Mouse (Mus musculus) urinary bladder, postnatal 10 days (tissue): ENCODE data around the gene Mlx.
A peak's percentile ranks its signal among the peaks of the same experiment; 100 is the strongest.

Experiments used
- DNase-seq: peaks from one replicate; pipeline ENCODE4 v3.0.0; 2022; ENCODE audit warnings: low spot score

Gene Mlx

GRCm38 (mm10) chr11:101065002-101065401 lies 22.1 kb upstream of the Mlx start:
- DNase-seq, result no peak

GRCm38 (mm10) chr11:101066549-101067412 lies 20.3 kb upstream of the Mlx start:
- DNase-seq, result no peak

- DNase-seq, result peak; percentile 85
These were observed 17.5 kb upstream of the Mlx start, which contains the start of gene Naglu for GRCm38 (mm10) chr11:101069391-101070188. TSS of gene Naglu (plus strand) at chr11:101070012.

GRCm38 (mm10) chr11:101070189-101070527 lies 16.9 kb upstream of the Mlx start:
- no peak for DNase-seq

- no peak for DNase-seq
These were observed 16.1 kb upstream of the Mlx start for GRCm38 (mm10) chr11:101070987-101071386.

- DNase-seq, result no peak
These were observed 15.2 kb upstream of the Mlx start for GRCm38 (mm10) chr11:101071810-101072428.

- no peak for DNase-seq
These were observed 9.0 kb upstream of the Mlx start, which contains the start of gene Hsd17b1 for GRCm38 (mm10) chr11:101078121-101078520. TSS of gene Hsd17b1 (plus strand) at chr11:101078411.

- DNase-seq, result no peak
These were observed 7.3 kb upstream of the Mlx start for GRCm38 (mm10) chr11:101079746-101080145.

- no peak for DNase-seq
These were observed 6.7 kb upstream of the Mlx start for GRCm38 (mm10) chr11:101080421-101080820.

- no peak for DNase-seq
These were observed 5.4 kb upstream of the Mlx start for GRCm38 (mm10) chr11:101081659-101082058.

- DNase-seq, result no peak
These were observed 4.6 kb upstream of the Mlx start, which contains the start of gene Coasy for GRCm38 (mm10) chr11:101082208-101083082. TSS of gene Coasy (plus strand) at chr11:101082565.

- no peak for DNase-seq
These were observed 3.9 kb upstream of the Mlx start for GRCm38 (mm10) chr11:101083083-101083697.

- no peak for DNase-seq
These were observed 2.8 kb upstream of the Mlx start for GRCm38 (mm10) chr11:101084246-101084645.

GRCm38 (mm10) chr11:101084811-101085210 lies 2.3 kb upstream of the Mlx start:
- DNase-seq, result no peak

- DNase-seq, result no peak
These were observed 1.3 kb upstream of the Mlx start for GRCm38 (mm10) chr11:101085617-101086322.

- DNase-seq, result no peak
These were observed 778 bp upstream of the Mlx start for GRCm38 (mm10) chr11:101086323-101086674.

GRCm38 (mm10) chr11:101087682-101088055 lies 592 bp downstream of the Mlx start:
- DNase-seq, result no peak

- DNase-seq, result no peak
These were observed 2.9 kb downstream of the Mlx start for GRCm38 (mm10) chr11:101089931-101090330.

- no peak for DNase-seq
These were observed 7.8 kb downstream of the Mlx start for GRCm38 (mm10) chr11:101094930-101095313.

- DNase-seq, result peak; percentile 64
These were observed 8.4 kb downstream of the Mlx start, which contains the start of gene Psmc3ip for GRCm38 (mm10) chr11:101095314-101096024. TSS of gene Psmc3ip (minus strand) at chr11:101095436.
